Mouse (Mus musculus) thymus, postnatal 14 days (tissue): ENCODE results near the gene Ccdc130.

Source experiments
- DNase-seq: peaks from one replicate; pipeline ENCODE4 v3.0.0; 2021

The Ccdc130 gene

DNA sequence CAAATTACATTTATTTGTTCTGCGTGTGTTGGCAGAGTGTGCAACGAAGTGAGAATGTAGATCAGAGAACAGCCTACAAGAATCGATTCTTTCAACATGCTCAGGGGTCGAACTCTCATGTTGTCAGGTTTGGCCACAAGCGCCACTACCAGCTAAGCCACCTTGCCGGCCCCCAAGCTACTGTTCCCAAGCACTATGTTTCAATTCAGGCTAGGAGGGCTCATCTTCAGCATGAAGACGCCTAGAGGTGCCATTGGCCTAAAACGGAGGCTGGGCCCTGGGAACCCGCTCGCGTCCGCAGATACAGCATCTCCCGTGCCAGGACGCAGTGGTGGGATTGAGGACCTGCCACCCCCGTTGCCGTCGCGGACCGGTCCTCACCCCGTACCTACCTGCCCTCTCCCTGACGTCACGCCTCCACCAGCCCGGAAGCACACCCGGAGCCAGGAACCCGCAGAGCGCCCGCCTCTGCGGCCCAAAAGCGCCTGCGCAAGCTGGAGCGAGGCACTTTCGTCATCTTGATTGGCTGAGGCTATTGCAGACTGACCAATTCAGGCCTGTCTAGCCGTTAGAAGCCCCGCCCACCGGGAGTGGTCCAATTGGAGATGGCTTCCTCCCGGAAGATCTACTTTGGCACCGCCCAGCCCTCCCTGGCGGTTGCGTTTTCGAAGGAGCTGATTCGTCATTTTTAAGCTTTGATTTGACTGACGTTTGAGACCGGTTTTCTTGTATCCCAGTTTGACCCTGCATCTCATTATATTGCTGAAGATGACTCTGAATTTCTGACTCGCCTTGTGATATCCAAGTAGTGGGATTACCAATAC lies at the start of gene Ccdc130:
Ccdc130 (minus strand) TSS at position 431 of the 824 bp plus-strand sequence.
- DNase-seq: peak; percentile 100

DNA sequence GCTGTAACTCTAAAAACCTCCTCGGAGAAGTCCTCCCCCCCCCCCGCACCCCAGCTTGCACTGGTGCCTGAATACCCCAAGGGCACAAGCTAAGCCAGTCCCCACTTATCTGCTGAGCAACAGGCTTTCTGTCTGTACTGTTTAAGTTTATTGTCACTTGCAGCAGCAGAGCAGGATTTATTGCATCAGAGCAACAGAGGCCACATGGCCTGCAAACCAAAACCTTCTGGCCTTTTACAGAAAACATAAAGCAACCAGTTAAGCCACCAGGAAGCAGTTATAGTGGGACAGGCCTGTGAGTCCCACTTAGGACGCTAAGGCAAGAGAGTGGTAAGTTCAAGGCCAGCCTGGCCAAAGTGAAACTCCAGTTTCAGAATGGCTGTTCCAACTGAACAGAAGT lies 38.2 kb upstream of the Ccdc130 start:
- no peak for DNase-seq

DNA sequence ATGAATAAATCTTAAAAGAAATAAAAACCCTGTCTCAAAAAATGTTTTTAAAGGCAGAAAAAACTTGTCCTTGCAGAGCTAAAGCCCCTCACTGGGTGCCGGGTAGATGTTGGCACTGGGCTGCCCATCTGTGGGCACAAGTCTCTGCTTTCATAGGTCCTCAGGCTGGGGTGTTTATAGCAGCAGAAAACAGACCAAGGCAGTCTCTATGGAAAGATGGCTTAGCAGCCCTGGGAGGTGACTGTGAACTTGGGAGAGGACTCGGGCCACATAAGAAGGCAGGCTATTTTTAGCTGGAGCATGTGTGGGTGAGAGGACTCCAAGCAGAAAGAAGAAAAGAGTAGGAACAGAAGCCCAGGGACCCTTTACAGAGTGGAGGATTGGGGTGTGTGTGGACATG lies 33.8 kb upstream of the Ccdc130 start:
- DNase-seq: no peak

DNA sequence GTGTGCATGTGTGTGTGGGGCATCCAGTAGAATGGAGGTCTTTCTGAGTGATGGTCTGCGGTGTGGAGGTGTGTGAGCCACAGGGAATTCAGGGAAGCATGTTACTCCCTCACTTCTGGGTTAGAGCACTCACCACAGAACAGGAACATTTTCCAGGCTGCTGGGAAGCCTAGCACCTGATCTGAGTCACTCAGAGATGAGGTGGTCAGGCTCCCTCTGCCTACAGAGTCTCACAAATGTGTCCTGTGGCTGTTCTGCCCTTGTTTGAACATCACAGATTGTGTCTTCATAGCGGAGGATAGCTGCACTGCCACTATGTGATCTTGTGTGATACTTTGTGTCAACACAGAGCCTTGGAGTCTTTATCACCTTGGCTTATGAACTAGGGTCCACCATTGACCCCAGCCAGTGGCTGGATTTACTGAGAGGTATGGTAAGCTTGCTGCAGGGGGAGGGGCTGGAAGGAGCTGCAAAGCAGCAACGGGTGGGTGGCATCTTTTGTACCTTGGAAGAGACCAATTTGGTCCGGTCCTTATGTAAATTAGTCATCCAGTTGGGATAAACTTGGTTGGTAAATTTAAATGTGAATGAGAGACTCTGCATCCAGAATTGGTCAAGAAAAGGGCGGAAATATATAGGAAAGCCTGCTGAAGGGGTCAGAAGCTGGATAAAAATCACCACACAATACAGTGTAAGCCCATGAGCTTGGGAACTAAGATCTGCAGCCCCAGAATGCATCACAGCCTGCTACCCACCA lies 27.0 kb upstream of the Ccdc130 start:
- no peak for DNase-seq

- DNase-seq: peak; percentile 57
Observed at GRCm38 (mm10) chr8:84291688-84292087, 21.5 kb upstream of the Ccdc130 start.

DNA sequence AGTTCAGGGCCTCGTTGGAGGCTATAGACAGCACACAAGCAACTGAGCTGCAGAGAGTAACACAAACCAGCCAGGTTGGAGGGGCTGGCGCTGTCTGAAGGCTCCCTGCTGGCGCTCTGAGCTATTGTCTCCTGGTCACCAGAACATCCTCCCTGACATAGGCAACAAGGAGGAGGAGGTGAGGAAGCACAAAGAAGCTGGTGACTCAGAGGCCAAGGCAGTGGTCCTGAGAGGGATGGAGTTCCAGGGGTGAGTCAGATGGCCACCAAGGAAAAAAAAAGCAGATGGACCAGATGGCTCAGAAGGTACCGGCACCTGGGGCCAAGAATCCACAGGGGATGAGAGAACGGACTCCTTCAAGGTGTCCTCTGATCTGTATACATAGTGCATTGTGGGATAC lies 20.9 kb upstream of the Ccdc130 start:
- DNase-seq: no peak

DNA sequence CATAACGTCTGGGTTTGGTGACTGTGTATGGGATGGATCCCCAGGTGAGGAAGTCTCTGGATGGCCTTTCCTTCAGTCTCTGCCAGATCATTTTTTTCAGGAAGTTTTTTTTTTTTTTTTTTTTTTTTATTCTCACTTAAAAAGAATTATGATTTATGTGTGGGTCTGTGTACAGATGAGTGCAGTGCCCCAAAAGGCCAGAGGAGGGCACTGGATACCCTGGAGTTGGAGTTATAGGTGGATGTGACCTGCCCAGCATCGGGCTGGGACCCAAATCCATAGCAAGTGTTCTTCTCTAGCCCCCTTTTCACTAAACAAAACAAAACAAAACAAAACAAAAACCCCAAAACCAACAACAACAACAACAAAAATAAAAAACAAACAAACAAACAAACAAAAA lies 18.7 kb upstream of the Ccdc130 start:
- peak; percentile 40 for DNase-seq

DNA sequence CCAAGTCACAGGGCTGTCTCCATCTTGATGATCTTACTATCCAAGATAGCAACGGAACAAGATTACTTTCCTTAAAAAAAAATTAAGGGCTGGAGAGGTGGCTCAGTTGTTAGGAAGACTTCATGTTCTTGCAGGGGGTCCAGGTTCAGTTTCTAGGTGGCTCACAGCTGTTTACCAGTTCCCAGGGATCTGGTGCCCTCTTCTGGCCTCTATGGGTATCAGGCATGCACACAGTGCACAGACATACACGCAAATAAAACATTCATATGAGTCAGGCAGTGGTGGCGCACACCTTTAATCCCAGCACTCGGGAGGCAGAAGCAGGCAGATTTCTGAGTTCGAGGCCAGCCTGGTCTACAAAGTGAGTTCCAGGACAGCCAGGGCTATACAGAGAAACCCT lies 15.5 kb upstream of the Ccdc130 start:
- DNase-seq: peak; percentile 72

DNA sequence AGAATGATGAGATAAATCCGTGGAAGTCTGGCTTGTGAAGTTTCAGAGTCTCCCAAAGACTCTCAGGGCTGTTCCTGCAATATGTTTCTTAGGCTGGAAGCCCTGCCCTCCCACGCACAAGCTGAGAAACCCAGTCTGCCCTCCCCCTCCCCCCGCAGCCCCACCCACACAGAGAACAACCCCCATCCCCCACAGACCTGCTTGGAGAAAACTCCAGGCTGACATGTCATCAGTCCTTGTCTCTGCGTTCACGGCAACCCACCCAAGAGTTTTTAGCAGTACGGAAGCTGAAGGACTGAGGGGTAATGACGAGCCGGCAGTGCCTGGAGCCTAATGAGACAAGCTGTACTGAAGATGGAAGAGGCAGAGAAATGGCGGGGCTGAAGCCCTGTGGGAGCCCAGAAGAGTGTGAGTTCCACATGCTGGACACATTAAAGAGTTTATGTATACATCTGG lies 14.5 kb upstream of the Ccdc130 start:
- DNase-seq: no peak

DNA sequence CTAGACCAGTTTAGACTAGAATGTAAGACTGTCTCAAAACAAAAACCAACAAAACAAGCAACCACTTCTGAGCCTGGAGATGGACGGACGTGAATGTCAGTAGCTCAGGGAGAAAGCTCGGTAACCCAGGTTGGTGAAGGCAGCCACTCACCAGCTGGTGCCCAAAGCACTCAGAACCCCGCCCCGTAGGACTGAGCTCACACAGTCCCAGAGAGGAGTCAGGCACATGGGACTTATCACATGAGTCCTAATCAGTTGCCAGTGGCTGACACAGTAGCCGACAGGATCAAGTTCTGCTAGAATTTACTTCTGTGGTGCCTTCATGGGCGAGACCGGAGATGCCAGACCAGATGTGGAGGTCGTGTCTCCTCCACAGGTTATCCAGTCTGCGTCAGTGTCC lies 10.6 kb upstream of the Ccdc130 start:
- DNase-seq: no peak

DNA sequence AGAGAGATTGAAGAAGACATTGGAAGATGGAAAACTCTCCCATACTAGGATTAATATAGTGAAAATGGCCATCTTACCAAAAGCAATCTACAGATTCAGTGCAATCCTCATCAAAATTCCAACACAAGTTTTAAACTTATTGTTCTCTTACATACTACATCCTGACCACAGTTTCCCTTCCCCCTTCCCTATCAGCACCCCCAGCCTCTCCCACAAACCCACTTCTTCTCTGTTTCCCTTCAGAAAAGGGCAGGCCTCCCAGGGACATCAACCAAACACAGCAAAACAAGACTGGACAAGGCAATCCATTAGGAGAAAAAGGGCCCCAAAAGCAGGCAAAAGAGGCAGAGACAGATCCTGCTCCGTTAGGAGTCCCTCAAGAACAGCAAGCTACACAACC lies 6.3 kb upstream of the Ccdc130 start:
- no peak for DNase-seq

- DNase-seq: no peak
Observed at GRCm38 (mm10) chr8:84273968-84274367, 3.8 kb upstream of the Ccdc130 start.

DNA sequence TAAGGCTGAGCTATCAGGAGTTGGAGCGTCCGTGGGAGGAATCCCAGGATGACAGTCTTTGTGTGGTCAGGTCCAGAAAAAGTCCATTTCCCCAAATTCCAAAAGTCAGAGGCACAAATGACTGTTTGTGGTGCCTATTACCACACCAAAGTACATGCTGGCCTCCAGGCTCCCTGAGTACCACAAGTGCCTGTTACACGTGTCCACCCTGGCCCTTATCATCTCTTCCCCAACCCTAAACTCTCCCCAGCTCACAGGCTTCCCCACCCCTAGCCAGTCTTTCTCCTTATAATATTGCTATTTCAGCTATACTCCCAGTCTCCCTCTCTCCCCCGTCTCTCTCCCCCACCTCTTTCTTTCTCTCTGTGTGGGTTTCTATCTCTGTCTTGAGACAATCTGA lies 2.1 kb upstream of the Ccdc130 start:
- no peak for DNase-seq

GRCm38 (mm10) chr8:84261098-84261497 lies 9.1 kb downstream of the Ccdc130 start:
- DNase-seq: no peak

- peak; percentile 82 for DNase-seq
Observed at GRCm38 (mm10) chr8:84256822-84257610, 13.2 kb downstream of the Ccdc130 start, which contains the start of gene Mri1. Mri1 (minus strand) TSS chr8:84257326.

DNA sequence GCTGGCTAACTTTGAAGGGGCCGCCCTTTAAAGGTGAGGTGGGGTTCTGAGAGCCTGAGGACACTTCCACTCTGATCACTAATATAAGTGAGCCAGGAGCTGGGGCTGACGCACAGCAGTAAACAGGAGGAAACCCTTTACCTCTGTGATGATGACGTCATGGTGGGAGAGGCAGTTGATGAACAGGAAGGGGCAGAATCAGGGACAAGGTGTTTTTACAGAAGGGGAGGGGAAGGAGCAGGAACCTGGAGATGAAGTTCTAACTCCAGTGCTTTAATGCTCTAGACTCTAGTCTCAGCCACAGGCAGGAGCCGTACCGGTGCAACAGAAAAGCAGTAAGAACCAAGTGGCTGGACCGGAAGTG lies 13.7 kb downstream of the Ccdc130 start:
- DNase-seq: no peak

- DNase-seq: no peak
Observed at GRCm38 (mm10) chr8:84255858-84256257, 14.3 kb downstream of the Ccdc130 start.

DNA sequence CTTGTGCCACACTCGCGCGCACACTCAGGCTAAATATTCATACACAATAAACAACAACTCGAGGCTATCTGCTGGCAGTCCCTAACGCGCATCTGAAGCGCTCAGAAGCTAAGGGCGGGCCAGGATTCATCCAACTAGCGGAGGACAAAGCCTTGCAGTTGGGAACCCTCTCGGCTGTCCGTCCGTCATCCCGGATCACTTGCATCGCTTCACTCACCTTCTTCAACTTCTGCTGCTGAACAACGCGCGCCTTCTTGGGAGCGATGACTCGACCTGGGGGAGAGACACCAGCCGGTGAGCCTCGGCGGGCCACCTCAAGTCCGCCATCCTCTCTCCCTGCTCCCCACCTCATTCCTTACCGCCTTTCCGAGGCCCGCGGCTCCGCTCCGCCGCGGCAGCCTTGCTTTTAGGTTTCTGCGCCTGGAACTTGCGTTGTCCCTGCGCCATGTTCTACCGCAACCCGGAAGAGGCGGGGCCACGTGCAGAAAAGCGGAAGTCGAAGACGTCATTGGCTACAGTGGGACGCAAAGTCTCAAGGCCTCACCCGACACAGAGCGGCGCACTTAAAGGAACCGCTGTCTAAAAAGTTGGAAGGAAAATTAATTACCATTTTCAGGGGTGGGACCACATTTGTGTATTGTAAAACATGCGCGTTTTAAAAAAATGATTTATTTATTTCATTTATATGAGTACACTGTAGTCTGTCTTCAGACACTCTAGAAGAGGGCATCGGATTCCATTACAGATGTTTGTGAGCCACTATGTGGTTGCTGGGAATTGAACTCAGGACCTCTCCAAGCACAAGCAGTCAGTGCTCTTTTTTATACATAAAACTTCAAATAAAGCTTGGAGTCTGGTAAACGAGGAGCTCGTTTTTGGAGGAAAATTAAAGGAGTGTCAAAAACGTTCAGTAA lies 20.7 kb downstream of the Ccdc130 start, which contains the start of gene D8Ertd738e:
D8Ertd738e (minus strand) TSS at position 463 of the 914 bp plus-strand sequence.
- peak; percentile 89 for DNase-seq

GRCm38 (mm10) chr8:84241821-84242220 lies 28.4 kb downstream of the Ccdc130 start:
- DNase-seq: no peak

- no peak for DNase-seq
Observed at GRCm38 (mm10) chr8:84241167-84241566, 29.0 kb downstream of the Ccdc130 start.

GRCm38 (mm10) chr8:84237542-84238229 lies 32.5 kb downstream of the Ccdc130 start:
- peak; percentile 43 for DNase-seq
